ENCODE assay signal across 16 mouse cellular contexts in the genomic region with DNA sequence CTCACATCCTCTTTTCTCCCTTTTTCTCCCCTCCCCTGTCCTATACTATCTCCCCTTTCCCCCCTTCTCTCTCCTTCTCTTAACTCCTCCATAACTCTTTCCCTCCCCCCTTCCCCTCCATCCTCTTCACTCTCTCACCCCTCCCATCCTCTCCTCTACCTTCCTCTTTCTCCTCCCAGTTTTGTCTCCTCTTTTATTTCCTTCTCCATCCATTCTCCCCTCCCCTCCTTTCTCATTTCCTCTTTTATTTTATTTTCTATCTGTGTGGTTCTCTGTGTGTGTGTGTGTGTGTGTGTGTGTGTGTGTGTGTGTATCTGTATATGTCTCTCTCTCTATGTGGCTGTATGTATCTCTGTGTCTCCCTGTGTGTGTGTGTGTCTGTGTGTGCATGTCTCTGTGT. TPM values are rescaled to one million over a fixed set of nuclear protein-coding genes. Genes with fewer than 3 reads are reported as not detected.
"Had no signal": no experiment of that assay in that cellular context is flagged by ENCODE, and none has a peak within 500 bp of the region (broad histone marks: within the 10 kb centered on the region; RNA-seq: fewer than 3 reads in every experiment).

No protein-coding gene starts in this region.

- H3K9me3 ChIP-seq: midbrain, embryonic 10.5 days; midbrain, embryonic 12.5 days; midbrain, embryonic 15.5 days; neural tube, embryonic 12.5 days; stomach, embryonic 15.5 days had no signal

- H3K27me3 ChIP-seq: midbrain, embryonic 12.5 days; midbrain, embryonic 15.5 days; neural tube, embryonic 12.5 days; stomach, embryonic 15.5 days had no signal

- H3K9ac ChIP-seq: liver, embryonic 14.5 days; lung, embryonic 14.5 days; midbrain, embryonic 12.5 days; midbrain, embryonic 15.5 days; neural tube, embryonic 12.5 days; stomach, embryonic 15.5 days had no signal

- ATAC-seq: midbrain, embryonic 15.5 days had no signal

- H3K27ac ChIP-seq: liver, embryonic 14.5 days; midbrain, embryonic 10.5 days; midbrain, embryonic 12.5 days; midbrain, embryonic 15.5 days; neural tube, embryonic 12.5 days; stomach, embryonic 15.5 days; stomach, postnatal 0 days had no signal

- H3K4me1 ChIP-seq: midbrain, embryonic 15.5 days; neural tube, embryonic 12.5 days; stomach, embryonic 15.5 days had no signal

- H3K4me2 ChIP-seq: lung, embryonic 14.5 days; midbrain, embryonic 12.5 days; midbrain, embryonic 15.5 days; neural tube, embryonic 12.5 days; stomach, embryonic 15.5 days had no signal

- H3K4me3 ChIP-seq: midbrain, embryonic 10.5 days; midbrain, embryonic 12.5 days; midbrain, embryonic 15.5 days; neural tube, embryonic 12.5 days; stomach, embryonic 15.5 days had no signal

- H3K36me3 ChIP-seq: midbrain, embryonic 10.5 days; midbrain, embryonic 12.5 days; midbrain, embryonic 15.5 days; neural tube, embryonic 12.5 days; stomach, embryonic 15.5 days had no signal

- DNase-seq: lung, adult 18-20 months; lung, embryonic 14.5 days; lung, postnatal 10 days; lung, postnatal 4 days; right cerebral cortex, postnatal 14 days; thymus, adult 2 months; thymus, postnatal 36 days had no signal

RNA-seq across cellular contexts. Expression of a gene that starts 6.6 kb away (rescaled TPM):
- total RNA-seq: monocyte, adult 5-6 weeks; neutrophil, adult 5-6 weeks had no signal
